Mouse (Mus musculus): ENCODE measurements around the gene Atpif1.

DNA sequence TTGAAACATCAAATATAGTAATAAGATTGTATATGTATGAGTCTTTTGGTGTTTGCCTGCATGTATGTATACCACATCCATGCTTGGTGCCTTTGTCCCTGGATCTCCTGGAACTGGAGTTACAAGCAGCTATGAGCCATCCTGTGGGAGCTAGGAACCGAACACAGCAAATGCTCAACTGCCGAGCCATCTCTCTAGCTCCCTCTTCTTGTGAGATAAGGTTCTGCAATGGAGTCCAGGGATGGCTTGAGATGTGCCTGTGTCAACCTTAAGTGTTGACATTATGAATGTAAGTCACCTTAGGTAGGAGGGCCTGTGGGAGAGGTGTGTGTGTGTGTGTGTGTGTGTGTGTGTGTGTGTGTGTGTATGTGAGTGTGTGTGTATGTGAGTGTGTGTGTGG, 6.8 kb downstream of the Atpif1 start:
- TF ChIP-seq POLR2A (IDR thresholded peaks at IDR 0.05; ENCODE audit: borderline replicate concordance, low read depth, low read length) (no peak), CTCF (IDR thresholded peaks at IDR 0.05; ENCODE audit: low read depth, low read length) (no peak)

All from bone marrow macrophage, adult 2 months (primary cell).